Mouse (Mus musculus) lung, embryonic 14.5 days (tissue): ENCODE measurements around the gene Iqca. TPM values are rescaled to one million over a fixed set of nuclear protein-coding genes. Genes with fewer than 3 reads are reported as not detected.
A peak's percentile ranks its signal among the peaks of the same experiment; 100 is the strongest.

ENCODE experiments used
- ATAC-seq: fragments of 200-750 bp; cut with Nextera tagmentation; 2 replicates; pipeline ENCODE4 v1.8.0; 2017; ENCODE audit warnings: mild to moderate bottlenecking, moderate TSS enrichment, moderate library complexity; ENCODE audit not compliant: insufficient read depth
- DNase-seq: peaks from one replicate; pipeline ENCODE4 v3.0.0-alpha.2; 2015
- H3K27ac ChIP-seq: fragments of 300-500 bp; sonication (generic); 2 replicates; pipeline ENCODE4 v1.5.1; 2014; ENCODE audit warnings: low read depth, mild to moderate bottlenecking, moderate library complexity
- H3K27me3 ChIP-seq: fragments of 300-500 bp; sonication (generic); 2 replicates; pipeline ENCODE4 v1.6.1; 2014; ENCODE audit warnings: low read length, control low read depth; ENCODE audit not compliant: insufficient read depth
- H3K36me3 ChIP-seq: fragments of 300-500 bp; sonication (generic); 2 replicates; pipeline ENCODE4 v1.6.1; 2014; ENCODE audit warnings: control low read depth; ENCODE audit not compliant: insufficient read depth
- H3K4me1 ChIP-seq: fragments of 300-500 bp; sonication (generic); 2 replicates; pipeline ENCODE4 v1.6.1; 2014; ENCODE audit warnings: antibody characterized with exemption, control low read depth; ENCODE audit not compliant: insufficient read depth
- H3K4me2 ChIP-seq: fragments of 300-500 bp; sonication (generic); 2 replicates; pipeline ENCODE4 v1.6.1; 2014; ENCODE audit warnings: mild to moderate bottlenecking
- H3K4me3 ChIP-seq: fragments of 300-500 bp; sonication (generic); 2 replicates; pipeline ENCODE4 v1.5.1; 2014; ENCODE audit warnings: low read depth, low read length
- H3K9ac ChIP-seq: fragments of 300-500 bp; sonication (generic); 2 replicates; pipeline ENCODE4 v1.6.1; 2014
- H3K9me3 ChIP-seq: fragments of 300-500 bp; sonication (generic); 2 replicates; pipeline ENCODE4 v1.6.1; 2016; ENCODE audit warnings: low read depth, low read length, control low read depth
- CTCF ChIP-seq: IDR thresholded peaks from 2 replicates; pipeline ENCODE4 v1.5.1; 2016; ENCODE audit warnings: antibody characterized with exemption, low read depth
- whole genome bisulfite sequencing: fragments of 180-500 bp; shearing (Covaris S2); extraction: QIAGEN DNeasy Blood & Tissue Kit; methylation state at CpG from one replicate; pipeline ENCODE4 v1.1.7; 2014; 5-methylcytosine and 5-hydroxymethylcytosine counted together
- polyA plus RNA-seq: library from polyadenylated mRNA; unstranded; fragments of >200 nt; fragmentation: Nextera tagmentation; extraction: Ambion mirVana; gene quantifications from 2 replicates; pipeline ENCODE4 v1.2.1, GENCODE M21; 2014

Gene Iqca
- polyA plus RNA-seq, 1 experiment from 2014 or later, result 0.11 TPM

DNA sequence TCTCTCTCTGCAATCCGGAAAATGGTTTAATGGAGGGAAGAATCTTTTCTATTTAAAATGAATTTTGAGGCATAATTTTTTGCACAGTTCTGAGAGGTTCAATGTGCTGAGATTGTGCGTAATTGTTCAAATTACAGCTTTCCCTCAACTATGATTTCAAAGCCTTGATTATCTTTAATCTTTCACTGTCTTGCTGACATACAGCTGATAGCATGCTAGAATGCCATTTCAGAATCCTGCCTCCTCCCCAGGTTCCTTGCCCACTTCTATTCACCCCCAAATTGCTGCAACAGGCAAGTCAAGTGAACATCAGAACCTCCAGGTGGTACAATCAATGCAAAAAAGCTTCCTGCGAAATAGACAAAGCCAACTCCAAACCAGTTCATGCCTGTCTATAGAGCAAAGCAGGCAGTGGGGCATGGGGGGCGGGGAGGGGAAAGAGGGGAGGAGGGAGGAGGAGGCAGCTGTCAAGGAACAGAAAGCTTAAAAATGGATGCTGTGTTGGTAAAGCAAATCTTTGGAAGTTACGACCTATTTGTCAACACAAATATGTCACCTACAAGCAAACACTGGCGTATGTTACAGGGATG, 39.5 kb downstream of the Iqca start:
- 81% methylated on average over 6 of the region's 6 CpGs for WGBS

DNA sequence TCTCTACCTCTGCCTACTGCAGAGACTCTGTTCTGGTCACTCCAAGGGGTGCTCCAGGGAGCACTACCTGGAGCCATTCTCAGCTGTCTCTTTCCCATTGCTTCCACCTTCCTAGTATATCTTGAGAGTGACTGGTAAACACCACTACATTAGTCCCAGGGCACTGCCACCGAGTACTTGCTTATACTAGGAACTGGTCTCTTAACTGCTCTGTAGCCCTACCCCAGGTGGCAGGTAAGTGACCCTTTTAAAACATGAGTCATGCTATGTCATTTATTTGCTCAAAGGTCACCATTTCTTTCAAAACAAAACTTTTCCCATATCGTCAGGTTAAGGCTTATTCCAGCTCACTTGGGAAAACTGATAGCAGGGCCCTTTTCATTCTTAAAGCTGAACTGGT, 40.5 kb downstream of the Iqca start:
- ATAC-seq, result no peak
- WGBS, result 71% methylated on average over 2 of the region's 2 CpGs
- DNase-seq, result no peak
- Histone ChIP-seq H3K27ac (no peak overlapping the region), H3K4me2 (no peak overlapping the region), H3K9ac (no peak overlapping the region), H3K36me3 (no peaks in the 10 kb centered on the region), H3K9me3 (no peaks in the 10 kb centered on the region), H3K27me3 (no peaks in the 10 kb centered on the region), H3K4me1 (no peaks in the 10 kb centered on the region), H3K4me3 (no peak overlapping the region)
- TF ChIP-seq CTCF, result no peak

More for the DNA sequence above, 39.5 kb downstream of the Iqca start:
- Histone ChIP-seq H3K9me3 (no peaks in the 10 kb centered on the region), H3K9ac (no peak overlapping the region), H3K36me3 (no peaks in the 10 kb centered on the region), H3K4me3 (no peak overlapping the region), H3K27me3 (no peaks in the 10 kb centered on the region), H3K4me1 (no peaks in the 10 kb centered on the region), H3K27ac (no peak overlapping the region), H3K4me2 (no peak overlapping the region)
- TF ChIP-seq CTCF, result no peak
- no peak for DNase-seq
- no peak for ATAC-seq

DNA sequence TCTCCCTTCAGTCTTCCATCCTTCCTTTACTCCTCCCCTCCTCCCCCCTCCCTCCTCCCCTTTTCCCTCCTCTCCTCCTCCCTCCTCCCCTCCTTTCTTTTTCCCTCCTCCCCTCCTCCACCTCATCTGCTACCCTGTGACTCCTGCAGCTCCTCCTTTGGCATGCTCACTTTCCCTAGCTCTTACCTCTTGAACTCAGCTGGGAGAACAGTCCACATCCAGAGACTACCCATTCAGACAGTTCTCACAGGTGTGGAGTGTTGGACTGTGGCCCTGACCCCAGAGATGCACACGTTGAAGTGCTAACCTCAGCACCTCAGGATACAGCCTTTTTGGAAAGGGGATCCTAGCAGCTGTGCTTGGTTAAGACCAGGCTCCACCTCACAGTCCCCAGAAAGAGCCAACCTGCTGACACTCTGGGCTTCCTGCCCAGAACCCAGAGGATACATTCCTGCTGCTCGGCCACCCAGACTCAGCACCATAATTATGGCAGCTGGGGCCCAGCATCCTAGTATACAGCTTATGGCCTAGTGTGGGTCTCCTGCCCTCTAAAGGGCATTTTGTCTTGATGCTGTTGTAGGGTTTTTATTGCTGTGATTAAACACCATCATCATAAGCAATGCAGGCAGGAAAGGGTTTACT, 41.9 kb downstream of the Iqca start:
- H3K27ac ChIP-seq, result no peak overlapping the region
- H3K9me3 ChIP-seq, result no peaks in the 10 kb centered on the region
- H3K4me3 ChIP-seq, result no peak overlapping the region
- TF ChIP-seq CTCF, result no peak
- no peak overlapping the region for H3K4me2 ChIP-seq
- no peaks in the 10 kb centered on the region for H3K27me3 ChIP-seq
- 35% methylated on average over 2 of the region's 2 CpGs for WGBS
- H3K4me1 ChIP-seq, result no peaks in the 10 kb centered on the region
- H3K9ac ChIP-seq, result no peak overlapping the region
- ATAC-seq (peak; percentile 82), DNase-seq (peak; percentile 80)
- H3K36me3 ChIP-seq, result no peaks in the 10 kb centered on the region

DNA sequence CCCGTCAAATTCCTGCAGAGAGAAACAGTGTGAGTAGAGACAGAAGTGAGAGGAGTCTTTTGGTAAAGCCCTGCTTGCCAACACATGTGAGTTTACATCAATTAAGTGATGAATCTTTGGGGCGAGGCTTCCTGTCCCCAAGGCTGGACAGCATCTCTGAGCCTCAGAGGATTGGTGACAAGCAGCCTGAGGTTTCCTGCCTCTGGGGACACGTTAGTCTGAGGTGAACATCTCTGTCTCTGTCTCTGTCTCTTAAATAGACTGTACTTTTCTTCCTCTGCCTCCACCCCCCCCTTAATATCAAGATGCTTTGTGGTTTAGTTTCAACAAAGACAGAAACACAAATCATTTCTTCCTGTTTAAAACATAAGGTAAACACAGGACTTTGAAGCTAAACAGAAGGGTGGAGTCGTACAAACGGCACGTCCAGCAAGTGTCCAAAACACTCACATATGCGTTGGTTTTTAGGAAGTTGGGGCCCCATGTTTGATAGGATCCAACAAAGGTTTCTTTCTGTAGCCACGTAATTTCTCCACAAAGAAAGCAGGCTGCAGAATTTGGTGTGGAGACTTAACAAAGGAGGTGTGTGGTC, 49.2 kb downstream of the Iqca start:
- DNase-seq, result peak; percentile 63
- Histone ChIP-seq H3K27ac (no peak overlapping the region), H3K4me2 (no peak overlapping the region), H3K9me3 (no peaks in the 10 kb centered on the region), H3K9ac (no peak overlapping the region), H3K4me1 (no peaks in the 10 kb centered on the region), H3K36me3 (no peaks in the 10 kb centered on the region), H3K4me3 (no peak overlapping the region), H3K27me3 (no peaks in the 10 kb centered on the region)
- 37% methylated on average over 8 of the region's 8 CpGs for WGBS
- ATAC-seq, result no peak
- no peak for TF ChIP-seq CTCF

GRCm38 (mm10) chr1:90100360-90101232, 52.6 kb downstream of the Iqca start:
- DNase-seq (peak; percentile 80), ATAC-seq (peak; percentile 74)
- Histone ChIP-seq H3K9ac (no peak overlapping the region), H3K36me3 (no peaks in the 10 kb centered on the region), H3K27ac (no peak overlapping the region), H3K9me3 (no peaks in the 10 kb centered on the region), H3K4me1 (no peaks in the 10 kb centered on the region), H3K4me2 (no peak overlapping the region), H3K4me3 (no peak overlapping the region), H3K27me3 (no peaks in the 10 kb centered on the region)
- no peak for TF ChIP-seq CTCF
- WGBS, result 57% methylated on average over 10 of the region's 10 CpGs

DNA sequence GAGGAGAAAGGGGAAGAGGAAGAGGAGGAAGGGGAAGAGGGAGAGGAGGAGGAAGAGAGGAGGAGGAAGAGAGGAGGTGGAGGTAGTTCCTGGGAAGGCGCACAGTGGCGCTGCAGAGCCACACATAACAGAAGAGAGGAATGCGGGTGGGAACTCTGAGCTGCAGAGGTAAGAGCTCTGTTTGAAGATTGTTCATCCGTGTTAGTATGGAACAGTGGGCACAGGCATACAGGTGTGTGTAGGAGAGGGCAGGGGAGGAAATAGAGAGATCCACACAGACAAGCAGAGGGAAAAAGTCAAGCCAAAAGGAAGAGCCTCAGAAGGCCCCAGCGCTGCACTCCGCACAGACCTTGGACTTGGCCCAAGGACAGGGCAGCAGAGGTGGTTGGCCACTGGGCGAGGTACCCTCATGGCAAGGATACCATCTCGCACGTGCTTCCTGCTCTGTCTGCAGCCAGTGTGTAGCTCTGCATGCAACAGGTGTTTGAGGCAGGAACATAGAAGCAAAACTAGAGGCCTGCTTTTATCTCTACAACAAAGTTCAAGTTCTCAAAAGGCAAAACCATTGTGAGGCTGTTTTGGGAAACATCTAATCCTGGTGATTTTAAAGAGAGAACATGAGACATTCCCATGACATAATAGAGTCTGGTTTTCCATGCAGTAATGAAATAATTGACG, 60.2 kb downstream of the Iqca start:
- DNase-seq (no peak), ATAC-seq (no peak)
- Histone ChIP-seq H3K27ac (no peak overlapping the region), H3K27me3 (no peaks in the 10 kb centered on the region), H3K9me3 (no peaks in the 10 kb centered on the region), H3K36me3 (no peaks in the 10 kb centered on the region), H3K4me1 (no peaks in the 10 kb centered on the region), H3K4me2 (no peak overlapping the region), H3K9ac (no peak overlapping the region), H3K4me3 (no peak overlapping the region)
- 80% methylated on average over 10 of the region's 10 CpGs for WGBS
- no peak for TF ChIP-seq CTCF
